Mouse (Mus musculus): ENCODE data around the gene Tpgs1.
A peak's percentile ranks its signal among the peaks of the same experiment; 100 is the strongest.

The Tpgs1 gene

DNA sequence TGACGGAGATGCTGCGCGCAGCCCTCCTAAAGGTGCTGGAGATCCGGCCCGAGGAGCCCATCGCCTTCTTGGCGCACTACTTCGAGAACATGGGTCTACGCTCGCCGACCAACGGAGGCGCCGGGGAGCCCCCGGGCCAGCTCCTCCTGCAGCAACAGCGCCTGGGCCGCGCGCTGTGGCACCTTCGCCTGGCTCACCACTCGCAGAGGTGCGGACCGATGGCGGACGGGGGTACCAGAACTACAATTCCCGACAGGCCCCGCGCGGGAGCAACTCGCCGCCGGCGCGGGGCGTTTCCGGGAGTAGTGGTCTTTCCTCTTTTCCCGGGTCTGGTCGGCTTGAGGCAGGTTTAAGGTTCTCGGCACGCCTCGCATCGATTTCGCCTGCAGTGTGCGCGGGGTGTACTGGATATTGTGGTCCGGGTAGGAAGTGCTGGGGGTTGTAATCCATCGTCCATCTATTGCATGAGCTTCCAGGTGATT lies 448 bp downstream of the Tpgs1 start:
- DNase-seq, result peak; percentile 75

DNA sequence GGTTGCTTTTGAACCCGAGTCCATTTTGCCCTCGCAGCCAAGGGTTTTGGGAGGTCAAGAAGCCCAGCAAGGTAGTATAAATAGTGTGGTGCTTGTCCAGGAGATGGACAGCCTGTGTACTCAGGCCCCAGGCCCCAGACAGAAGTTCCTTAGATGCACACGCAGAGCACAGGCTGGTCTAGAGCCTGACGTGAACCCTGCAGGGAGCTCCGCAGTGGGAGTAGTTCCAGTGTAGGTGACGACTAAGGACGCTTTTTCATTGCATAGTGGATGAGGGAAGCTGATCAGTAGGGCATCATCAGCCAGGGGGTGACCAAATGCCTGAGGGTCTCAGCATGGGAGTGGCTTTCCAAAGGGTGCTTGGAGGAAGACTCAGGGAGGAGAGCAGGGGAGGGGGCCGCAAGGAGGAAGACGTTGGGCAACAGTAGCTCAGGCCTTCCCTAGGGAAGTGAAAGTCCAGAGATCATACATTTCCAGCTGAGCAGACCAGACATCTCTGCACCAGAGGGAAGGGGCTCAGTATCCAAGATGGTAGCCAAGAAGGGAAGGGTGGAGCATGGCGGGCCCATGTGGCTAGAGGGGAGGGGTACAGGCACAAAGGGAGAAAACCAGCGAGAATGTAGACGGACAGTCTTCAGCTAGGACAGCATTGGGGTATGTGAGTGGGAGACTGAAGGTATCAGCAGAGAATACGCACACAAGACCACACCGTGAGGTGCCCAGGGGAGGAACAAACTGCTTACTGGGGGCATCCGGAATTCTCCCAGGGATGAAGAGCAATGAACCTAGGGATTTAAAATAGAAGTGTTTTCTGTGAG lies 1.1 kb downstream of the Tpgs1 start:
- no peak for DNase-seq

DNA sequence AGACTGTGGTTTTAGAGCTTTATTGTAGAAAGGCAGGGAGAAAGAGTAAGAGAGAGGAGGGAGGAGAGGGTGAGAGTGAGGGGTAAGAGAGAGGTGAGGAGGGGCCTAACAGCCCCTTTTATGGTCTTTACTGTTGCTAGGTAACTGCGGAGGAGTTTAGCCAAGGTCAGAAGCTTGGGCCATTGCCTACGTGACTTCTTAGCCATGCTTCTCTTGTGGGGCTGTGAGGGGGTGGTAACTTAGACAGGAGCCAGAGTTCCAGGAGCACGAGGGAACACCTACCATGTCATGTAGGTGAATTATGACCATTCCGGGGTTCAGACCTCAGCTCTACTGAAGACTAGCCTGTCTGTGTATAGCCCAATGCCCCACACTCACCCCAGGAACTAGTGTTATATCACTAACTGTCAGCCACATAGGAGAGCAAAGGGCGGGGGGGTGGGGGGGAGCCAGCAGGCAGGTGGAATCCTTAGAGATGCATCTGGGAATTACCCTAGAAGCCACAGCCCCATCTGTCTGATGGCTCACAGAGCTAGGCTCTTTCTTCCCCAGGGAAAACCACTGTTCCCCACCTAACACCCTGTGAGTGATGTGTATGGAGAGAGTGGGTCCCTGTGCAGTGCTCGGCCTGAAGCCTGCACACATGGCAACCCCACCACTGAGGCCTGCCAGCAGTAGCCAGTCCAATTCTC lies 2.4 kb downstream of the Tpgs1 start:
- no peak for DNase-seq

DNA sequence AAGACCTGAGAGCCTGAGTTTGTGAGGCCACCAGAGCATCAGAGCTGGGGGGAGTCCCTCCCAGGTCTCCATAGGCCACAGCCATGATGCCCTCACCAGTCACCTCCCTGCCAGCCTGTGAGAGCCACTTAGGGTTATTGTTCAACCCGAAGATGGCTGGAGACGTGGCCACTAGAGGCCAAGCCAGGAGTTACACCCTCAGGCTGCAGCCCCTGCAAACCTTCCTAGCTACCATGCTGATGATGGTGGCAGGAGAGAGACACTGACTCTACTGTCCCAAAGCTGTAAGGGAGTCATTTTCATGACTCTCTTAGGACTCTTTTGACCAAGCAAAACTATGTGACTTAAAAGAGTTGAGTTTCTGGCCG lies 2.9 kb downstream of the Tpgs1 start:
- no peak for DNase-seq

DNA sequence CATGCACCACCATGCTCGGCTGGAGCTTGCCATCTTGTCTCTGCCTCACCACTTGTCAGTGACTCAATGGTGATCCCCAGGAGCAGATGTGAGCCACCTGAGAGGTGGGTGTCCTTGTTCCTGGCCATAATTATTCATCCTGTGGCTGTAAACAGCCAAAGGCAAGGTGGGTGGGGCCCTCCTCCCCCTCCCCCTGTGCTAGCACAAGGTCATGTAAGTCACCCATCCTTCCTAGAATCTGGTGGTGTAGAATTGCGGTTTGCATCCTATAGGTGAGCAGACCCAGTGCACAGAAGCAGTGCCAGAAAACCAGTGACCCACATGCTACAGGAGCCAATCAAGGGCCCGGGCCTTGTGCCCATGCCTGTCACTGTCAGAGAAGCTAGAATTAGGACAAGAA lies 3.9 kb downstream of the Tpgs1 start:
- DNase-seq, result no peak

DNA sequence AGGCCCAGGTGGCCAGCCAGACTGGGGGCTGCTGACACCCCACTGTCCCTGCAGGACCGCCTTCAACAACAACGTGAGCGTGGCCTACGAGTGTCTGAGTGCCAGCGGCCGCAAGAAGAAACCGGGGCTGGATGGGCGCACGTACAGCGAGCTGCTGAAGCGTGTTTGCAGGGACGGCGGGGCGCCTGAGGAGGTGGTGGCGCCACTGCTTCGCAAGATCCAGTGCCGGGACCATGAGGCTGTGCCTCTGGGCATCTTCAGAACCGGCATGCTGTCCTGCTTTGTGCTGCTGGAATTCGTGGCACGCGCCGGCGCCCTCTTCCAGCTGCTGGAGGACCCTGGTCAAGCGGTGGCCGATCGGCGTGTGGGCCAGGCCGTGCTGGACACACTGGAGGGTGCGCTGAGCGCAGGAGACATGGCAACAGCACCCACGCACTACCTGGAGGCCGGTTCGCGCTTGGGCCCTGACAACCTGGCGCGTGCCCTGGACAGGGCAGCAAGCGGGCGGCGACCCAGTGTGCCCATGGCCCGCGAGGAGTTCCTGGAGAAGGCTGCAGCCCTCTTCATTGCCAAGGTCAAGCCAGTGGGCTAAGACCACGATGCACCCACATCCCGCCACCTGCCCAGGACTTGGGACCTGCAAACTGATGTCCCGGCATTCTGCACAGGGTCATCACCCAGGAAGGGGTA lies 6.3 kb downstream of the Tpgs1 start:
- DNase-seq, result no peak

DNA sequence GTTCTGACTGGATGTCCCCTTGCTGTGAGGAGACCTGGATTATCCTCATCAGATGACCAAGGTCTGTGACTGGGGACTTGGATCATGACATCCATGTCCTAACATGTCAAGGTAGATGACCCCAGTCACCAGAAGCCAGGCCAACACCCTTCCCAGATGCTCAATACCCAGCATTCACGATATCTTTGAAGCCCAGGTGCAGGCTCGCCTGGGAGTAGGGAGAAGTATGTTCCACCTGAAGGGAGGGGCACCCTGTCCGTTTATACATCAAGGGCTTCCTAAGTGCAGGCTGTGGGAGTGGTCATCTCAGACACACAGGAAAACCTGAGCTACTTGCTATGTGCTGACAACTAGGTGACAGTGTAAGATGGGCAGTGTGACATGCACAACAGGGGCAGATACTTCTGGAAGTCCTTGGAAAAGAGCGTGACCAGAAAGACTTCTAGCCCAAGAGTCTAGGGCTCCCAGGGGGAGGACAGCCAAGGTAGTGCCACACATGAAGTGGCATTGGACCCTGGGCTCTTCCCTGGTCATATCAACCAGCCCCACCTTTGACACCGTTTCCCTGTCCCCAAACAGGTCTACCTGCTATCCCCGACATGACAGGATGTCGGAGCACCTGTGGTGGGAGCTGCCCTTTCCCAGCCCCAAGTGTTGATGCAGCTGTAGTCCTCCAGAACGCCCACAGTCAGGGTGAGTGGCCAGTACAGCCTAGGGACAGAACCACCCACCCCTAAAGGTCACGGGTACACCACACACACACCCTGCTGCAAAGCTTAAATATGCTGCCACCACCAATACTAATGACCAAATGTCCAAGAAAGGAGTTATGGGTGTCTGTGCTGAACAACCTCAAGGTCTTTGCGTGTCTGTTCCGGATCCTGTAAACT lies 11.7 kb downstream of the Tpgs1 start:
- DNase-seq, result no peak

DNA sequence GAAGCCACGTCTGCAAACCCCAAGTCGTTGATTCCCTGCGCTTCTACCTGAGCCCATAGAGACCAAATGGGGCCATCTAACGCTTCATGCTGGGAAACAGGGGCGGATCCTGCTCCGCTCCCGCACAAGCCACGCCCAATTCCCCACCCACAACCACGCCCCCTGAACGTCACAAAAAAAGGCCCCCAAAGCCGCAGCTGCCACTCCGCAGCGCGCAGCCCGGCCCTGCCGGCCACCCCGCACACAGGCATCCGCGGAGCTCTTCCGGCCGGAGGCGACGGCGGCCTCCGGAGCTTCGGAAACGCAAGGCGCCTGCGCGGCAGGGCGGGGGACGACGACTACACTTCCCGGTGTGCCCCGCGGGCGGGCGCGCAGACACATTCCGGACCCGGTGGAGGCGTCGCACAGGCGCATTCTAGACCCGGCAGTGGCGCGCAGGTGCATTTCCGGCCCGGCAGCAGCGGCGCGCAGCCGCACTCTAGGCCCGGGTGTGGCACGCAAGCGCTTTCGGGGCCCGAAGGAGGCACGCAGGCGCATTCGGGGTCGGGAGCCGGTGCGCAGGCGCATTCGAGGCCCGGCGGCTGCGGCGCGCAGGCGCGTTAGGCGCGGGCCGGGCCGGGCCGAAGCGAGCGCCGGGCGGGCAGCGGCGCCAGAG lies 12.5 kb downstream of the Tpgs1 start, which contains the start of gene Cdc34:
Gene Cdc34, plus strand, starts transcription at position 605 of the 655 bp plus-strand sequence.
- DNase-seq, result peak; percentile 99

DNA sequence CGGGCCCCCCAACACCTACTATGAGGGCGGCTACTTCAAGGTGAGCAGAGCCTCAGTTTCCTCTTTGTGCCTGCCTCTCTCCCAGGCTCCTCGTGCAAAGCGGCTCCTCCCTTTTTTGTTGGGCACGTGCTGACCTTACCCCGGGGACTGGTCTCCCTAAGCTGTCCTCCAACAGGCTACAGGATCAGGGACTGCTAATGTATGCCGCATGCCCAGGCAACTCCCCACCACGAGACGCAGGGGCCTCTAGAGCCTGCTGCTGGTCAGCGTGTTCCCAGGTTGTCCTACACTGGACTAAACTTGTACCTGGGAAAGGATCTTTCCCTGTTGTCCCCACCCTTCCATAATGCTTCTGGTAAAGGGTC lies 13.4 kb downstream of the Tpgs1 start:
- peak; percentile 40 for DNase-seq

DNA sequence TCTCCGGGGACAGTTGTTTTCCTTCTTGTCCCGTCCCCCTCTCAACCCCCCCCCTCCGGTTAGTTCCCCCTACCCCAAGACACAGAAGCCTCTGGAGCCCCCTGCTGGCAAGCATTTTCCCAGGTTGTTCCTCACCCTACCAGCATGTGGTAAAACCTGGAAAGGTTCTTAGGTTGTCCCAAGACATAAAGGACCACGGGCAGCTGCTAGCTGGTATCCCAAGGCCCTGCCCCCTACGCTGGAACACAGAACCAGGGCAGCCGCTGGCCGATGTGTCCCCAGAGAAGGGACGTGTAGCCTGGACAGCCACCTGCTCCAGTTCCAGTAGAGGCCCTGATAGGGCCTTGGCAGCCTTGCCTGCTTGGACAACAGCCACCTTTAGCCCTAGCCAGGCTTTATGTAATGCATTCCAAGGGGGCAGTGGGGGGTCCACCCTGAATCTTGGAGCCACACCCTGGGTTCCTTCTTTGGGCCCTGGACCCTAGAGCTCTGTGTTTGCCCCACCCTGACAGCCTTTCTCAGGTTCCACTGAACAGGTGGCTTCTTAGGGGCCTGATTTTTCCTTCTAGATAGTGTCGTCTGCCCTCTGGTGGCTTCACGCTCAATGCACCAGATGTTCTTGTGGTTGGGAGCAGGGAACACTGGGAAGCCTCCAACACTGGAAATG lies 13.9 kb downstream of the Tpgs1 start:
- peak; percentile 80 for DNase-seq

DNA sequence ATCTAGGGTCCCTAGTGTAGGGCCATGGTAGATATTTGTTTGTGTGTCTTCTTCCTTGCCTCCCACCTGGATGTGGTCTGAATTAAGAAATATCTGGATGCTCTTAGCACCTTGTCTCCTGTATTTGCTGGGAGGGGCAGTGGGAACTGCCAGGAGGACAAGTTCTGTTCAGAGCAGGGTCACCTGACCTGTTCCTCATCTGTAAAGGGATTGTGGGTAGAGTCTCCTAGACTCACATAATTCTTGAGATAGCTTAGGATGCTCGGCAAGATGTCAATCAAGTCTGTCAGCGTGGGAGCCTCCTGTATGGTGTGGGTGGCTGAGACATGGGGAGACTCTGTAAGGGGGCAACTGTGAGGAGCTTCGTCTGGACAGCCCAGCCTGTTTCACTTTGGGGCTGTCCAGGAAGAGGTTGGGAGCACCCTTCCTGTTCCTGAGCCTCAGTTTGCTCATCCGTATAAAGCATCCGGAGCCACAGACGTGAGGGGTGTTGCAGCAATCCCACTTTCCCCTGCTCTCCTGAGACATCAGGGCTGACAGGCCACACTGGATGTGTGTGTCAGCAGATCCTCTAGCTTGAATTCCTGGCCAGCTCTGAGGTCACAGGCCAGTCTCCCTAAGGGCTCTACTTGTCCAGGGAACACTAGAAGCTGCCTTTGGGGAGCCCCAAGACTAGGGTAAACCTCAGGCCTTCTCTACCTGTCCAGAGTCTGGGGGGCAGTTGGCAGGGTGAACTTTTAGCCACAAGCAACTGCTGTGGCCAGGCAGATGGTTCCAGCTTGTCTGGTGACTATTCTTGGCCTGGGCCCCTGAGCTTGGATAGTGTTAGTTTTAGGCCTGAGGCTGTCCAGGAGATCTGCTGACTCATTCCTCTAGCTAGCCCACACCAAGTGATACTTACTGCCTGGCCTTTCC lies 14.8 kb downstream of the Tpgs1 start:
- no peak for DNase-seq

DNA sequence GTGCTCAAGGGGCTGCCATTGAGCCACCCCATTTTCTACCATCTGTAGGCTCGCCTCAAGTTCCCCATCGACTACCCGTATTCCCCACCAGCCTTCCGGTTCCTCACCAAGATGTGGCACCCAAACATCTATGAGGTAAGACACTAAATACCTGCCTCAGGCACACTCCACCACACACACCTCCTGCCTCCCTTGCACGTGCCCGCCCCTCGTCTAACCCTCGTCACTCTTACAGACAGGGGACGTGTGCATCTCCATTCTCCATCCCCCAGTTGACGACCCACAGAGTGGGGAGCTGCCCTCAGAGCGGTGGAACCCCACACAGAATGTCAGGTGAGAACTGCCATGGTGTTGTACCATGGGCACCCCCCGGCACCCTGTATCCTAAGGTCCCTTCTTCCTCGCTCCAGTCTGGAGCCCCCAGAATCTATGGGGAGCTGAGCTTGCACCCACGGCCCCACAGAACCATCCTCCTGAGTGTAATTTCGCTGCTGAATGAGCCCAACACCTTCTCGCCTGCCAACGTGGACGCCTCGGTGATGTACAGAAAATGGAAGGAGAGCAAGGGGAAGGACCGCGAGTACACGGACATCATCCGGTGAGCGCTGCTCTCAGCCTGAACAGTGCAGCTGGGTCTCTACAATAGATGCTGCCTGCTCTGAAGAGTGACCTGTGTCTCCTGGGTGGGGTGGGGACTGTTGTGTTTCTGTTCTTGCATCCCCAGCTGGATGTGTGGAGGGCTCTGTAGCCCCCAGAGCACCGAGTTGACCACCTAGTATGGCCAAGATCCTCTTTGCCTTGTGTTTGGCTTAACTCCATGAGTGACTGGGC lies 15.8 kb downstream of the Tpgs1 start:
- no peak for DNase-seq

DNA sequence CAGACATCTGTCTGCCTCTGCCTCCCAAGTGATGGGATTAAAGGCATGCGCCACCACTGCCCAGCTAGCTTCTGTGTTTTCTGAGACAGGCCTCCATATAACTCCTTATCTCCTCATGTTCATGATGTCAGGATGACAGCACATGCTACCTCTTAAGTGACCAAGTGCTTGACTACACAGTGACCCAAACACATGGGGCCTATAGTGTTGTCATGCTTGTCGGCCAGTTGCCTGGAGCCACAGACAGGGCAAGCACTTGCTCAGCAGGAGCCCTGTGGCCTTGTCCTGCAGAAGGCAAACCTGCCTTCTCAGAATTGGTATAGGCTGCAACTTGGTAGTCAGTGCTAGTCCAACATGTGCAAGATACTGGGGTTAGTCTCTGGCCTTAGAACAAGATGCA lies 17.1 kb downstream of the Tpgs1 start:
- no peak for DNase-seq

DNA sequence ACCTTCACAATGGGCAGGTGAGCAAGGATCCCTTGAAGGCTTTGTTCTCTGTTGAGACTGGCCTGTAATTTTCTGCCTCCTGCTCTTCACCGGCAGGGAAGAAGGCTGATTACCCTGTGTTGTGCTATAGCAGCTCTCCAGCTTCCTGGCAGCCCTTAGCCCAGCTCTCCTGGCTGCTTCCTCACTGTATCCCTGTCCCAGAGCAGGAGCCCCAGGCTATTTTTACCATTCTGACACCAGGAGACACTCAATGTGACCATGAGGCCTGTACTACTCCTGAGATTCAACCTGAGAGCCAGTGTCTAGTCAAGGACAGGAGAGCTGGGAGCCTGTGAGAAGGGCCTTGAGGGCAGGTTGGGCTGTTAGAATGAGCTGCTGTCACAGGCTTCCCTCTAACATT lies 17.5 kb downstream of the Tpgs1 start:
- no peak for DNase-seq

DNA sequence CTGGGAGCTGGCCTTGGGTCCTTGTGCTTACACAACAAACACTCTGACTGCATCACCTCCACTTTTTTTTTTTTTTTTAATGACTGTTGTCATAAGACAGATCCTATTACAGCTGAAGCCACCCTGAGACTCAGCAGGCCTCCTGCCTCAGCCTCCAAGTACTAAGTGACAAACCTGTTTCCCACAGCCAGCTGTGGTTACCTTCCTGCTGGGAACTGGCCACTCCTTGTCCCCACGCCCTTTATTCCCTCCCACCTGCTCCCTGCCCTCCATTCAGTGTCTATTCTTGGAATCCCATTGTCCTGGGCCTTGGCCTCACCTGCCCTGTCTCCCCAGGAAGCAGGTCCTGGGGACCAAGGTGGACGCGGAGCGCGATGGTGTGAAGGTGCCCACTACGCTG lies 18.3 kb downstream of the Tpgs1 start:
- DNase-seq, result no peak

DNA sequence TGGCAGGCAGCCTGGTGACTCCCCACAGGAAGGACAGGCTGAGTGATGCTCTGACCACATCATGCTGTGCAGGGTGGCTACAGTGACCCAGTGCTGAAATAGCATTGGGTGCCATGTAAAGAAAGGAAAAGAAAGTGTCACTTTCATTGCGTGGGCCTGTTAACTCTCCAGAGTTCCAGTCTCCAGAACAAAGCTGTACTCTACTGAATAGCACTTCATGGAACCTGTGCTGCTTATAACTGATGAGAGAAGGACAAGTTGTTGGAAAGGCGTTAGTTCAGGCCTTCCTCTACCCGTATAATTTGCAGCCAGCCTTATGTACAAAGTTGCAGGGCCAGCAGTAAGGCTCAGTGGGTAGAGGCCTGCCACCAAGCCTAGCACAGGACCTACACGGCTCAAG lies 19.6 kb downstream of the Tpgs1 start, which contains the start of gene Gzmm:
Gene Gzmm, plus strand, starts transcription at position 301 of the 400 bp plus-strand sequence.
- DNase-seq, result no peak

DNA sequence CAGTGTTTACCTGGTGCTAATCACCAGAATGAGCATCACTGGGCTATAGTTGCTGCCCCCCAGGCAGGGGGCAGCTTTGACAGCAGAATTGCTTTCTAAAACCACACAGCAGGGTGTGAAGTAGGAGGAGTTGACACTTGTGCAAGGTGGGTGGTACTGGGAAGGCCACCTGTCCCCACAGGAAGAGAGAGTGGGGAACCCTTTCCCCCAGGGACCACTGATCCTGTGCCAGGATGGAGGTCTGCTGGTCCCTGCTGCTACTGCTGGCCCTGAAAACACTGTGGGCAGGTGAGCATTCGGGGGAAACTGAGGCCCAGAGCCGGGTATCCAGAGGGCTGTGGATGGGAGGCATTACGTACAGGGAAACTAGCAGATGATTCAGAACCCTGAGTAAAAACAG lies 20.0 kb downstream of the Tpgs1 start:
- no peak for DNase-seq

DNA sequence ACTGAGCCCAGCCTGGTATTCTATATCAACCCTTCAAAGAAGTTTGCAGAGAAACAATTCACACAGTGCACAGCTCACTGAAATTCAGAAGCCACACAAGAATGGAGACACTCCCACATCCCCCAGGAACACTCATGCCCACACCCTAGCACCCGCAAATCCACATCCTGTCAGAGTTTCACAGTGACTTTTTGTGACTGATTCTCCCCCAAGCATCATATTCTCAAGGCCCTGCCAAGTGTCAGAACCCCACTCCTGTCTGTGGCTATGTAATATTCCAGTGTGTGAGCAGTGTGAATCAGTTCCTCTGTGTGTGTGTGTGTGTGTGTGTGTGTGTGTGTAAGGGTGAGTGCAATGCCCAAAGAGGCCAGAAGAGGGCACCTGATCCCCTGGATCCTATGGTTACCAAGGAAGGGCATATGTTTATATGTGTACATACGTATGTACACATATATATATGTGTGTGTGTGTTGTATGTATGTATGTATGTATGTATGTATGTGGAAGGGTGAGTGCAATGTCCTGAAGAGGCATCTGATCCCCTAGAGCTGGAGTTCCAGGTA lies 22.9 kb downstream of the Tpgs1 start:
- DNase-seq, result no peak

All from lung, postnatal 10 days (tissue).